Mouse (Mus musculus) E14TG2a.4 (cell line): ENCODE measurements at regions not wholly inside any gene's neighbourhood (a gene's known extent, or its start where the extent isn't known, plus 50 kb on each side); places are given as distances from the start of the nearest gene placed in this dataset.

Experiments
- CTCF ChIP-seq: conservative IDR thresholded peaks from 2 replicates; pipeline ENCODE4 v1.5.1; 2014; ENCODE audit warnings: low read length
- NANOG ChIP-seq: IDR thresholded peaks from 2 replicates; pipeline ENCODE4 v1.6.1; 2014; ENCODE audit warnings: borderline replicate concordance, low read length, mixed read lengths

GRCm38 (mm10) chr9:34353744-34354143 is 131.9 kb upstream of the Kirrel3 start:
- TF ChIP-seq CTCF, result no peak
- TF ChIP-seq NANOG, result no peak
